Mouse (Mus musculus) R1 (cell line): ENCODE data around the gene Dgkb.
A peak's percentile ranks its signal among the peaks of the same experiment; 100 is the strongest.

Experiments used
- DNase-seq: peaks from one replicate; pipeline ENCODE4 v3.0.0-alpha.2; 2018; ENCODE audit warnings: low read depth, low spot score

The Dgkb gene

DNA sequence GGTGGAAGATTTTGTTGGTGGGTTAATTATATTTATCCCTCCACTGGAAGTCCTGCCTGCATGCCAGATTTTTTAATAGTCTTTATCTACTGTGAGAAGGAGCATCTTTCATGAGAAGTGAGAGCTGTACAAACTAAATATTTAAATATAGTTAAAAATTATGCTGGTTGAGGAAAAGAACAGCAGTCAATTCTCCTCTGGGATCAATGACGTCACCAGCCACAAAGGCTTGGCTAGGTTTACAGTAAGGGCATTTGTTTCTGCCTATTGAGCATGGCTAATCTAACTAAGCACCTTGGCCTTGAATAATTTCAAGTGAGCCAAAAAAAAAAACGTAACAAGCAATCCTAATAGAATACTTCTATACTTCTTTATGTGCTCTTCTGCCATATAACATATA is 554.1 kb downstream of the Dgkb start:
- no peak for DNase-seq

DNA sequence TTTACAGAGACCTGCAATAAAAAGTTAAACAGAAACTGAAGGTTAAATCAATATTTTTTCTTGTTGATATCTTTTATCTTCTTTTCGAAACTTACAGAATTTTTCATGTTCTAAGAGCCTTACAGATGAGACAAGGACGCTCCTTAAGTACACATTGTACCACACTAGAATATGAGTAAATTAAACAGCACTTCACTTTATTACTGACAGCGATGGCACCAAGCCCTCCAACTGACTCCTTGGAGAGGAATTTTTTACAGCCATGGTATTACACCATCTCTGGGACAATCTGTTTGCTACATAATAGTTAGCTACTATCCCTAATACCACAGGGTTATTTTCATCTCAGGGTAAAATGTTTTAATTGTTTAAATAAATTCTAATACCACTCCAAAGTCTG is 556.6 kb downstream of the Dgkb start:
- DNase-seq, result no peak

DNA sequence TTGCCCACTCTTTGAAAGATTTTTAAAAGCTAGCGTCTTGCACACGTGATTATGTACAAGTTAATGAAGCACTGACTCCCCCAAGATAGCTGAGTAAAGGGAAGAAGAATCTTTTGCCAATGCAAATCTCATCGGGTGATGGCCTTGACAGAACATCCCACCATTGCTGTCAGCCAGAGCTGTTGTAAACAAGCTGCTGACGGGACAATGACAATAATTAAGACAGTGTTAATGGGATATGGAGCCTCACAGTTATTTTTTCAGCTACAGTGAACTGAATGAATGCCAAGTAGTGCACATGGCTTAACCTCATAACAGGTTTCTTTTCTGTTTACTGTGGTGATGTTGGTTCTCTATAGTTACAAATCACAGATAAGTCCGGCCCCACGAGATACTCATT is 568.4 kb downstream of the Dgkb start:
- no peak for DNase-seq

DNA sequence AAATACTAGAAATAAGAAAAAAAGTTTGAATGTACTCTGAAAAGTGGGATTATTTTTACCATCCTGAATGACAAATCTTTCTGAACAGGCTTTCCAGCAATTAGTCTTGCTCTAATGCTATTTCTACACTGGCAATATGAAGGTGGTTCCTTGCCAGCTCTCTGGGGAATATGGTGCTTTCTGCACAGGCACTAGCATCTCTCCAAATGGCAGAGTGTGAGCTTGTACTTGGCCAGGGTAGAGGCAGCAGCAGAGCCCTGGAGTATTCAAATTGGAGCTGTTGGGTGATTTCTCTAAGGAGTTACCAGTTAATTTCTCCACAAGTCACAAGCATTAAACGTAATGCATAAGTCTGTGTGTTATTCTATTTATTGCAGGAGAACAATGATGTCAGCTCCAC is 569.5 kb downstream of the Dgkb start:
- DNase-seq, result no peak

DNA sequence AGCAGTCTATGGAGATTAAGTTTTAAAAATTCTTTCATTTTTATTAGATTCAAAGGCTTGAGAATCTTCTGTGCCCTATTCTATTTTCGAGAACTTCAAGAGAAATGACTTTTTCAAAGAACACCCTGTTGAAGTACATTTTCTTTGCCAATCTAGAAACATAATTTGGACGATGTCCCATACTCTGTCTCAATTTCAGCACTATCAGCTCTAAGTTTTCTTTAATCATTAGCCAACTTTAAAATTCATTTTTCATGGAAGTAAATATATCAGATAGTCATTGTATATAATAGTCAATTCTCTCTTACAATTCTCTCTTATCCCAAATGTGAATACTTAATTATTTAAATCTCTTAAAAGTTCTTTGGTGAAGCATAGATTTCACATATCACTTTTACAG is 570.1 kb downstream of the Dgkb start:
- no peak for DNase-seq

DNA sequence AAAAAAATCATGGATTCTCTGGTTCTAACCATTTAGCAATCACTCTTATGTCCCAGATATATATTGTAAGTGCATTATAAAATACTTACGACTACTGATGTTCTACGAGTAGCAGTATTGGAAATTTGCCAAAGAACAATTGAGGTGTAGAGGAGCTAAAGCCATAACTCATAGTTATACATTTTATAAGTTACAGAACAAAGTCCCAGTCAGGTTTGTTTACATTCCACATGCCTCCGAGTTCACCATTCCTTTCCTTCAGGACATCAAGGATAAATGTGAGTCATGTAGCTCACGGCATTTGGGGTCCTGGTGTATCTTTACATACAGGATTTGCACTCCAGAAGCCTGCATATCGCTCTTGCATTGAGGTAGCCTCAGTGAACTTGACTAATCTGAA is 570.7 kb downstream of the Dgkb start:
- DNase-seq, result no peak

DNA sequence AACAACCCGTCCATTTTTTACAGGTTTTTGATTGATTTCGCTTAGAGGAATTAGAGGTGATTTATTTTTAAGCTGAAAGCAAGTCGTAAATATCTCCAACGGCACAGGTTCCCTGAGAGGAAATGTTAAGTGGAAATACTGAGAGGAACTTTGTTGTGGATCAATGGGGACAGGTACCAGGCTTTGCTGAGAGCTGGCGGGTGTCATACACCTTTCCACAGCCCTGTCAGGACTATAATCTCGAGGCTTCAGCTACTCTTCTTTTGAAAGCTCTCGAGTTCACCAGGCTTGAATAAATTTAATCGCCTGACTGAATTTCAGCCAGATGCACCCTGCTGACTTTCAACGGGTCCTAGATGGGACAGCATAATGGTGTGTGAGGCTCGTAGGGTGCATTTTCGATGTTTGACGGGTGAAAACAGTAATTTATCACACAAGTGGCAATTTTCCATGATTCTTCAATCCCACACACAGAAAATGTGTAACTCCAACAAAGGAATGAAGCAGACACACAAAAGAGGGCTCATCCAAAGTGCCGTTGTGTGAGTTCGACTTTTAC is 580.3 kb downstream of the Dgkb start:
- no peak for DNase-seq

DNA sequence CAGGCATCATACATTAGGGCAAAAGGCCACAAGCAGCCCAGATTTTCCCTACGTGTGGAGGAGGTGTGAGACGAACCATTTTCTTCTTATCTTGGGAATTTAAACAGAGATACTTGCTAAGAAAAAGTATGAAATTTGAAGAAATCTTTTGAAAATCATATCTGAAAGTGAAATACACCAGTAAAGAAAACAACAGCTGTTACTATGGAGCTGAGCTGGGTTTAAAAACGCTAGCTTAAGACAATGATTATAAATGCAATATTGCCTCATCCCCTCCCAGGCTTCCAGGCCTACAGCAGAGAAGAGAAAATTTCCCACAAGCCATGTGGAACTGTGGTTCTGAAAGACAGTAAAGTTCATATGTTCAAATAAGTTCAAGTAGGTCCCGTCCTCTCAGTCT is 582.6 kb downstream of the Dgkb start:
- DNase-seq, result no peak

DNA sequence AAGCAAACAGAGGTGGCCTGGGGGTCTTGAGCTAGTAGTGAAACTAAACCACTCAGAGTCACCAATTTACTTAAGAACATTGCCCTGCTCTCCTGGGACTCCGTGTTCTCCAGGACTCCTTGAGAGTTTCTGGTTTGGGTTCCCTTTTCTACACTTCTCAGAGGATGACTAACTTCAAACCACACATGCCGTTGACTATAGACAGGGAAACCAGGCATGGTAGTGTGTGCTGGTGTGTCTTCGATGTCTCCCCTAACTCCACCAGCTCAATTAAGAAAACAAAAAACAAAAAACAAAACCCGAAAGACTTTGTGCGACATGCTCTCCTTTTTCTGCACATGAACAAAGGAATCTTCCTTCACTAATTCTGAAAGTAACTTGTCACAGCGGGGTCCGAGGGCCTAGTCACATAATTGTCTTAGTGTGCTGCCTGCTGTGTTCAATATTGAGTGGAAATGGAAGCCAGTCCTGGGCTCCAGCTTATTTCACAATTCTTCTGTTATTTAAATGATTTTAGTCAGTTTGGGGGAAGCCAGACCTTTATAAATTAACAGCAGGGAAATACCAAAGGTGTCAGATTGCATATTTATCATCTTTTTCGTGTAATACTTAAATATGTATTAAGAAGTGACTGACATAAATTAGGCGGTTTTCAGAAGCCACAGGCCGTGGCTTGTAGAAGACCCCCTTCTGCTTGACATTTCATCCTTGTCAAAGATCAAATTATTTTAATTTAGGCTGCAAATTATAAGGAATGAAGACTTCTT is 618.0 kb downstream of the Dgkb start:
- DNase-seq, result peak; percentile 6

DNA sequence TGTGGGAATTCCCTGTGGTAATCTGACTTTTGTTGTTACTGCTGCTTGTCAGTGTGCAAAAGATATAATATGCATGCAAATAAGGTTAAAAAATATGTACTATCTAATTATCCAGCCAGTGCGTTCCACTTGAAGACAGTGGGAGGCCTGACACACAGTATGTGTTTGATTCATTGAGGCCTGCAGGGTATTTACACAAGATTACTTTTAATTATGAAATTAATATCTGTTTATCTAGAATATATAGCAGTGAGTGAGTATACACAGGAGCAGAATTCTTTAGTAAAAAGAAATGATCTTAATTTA is 618.6 kb downstream of the Dgkb start:
- DNase-seq, result no peak

DNA sequence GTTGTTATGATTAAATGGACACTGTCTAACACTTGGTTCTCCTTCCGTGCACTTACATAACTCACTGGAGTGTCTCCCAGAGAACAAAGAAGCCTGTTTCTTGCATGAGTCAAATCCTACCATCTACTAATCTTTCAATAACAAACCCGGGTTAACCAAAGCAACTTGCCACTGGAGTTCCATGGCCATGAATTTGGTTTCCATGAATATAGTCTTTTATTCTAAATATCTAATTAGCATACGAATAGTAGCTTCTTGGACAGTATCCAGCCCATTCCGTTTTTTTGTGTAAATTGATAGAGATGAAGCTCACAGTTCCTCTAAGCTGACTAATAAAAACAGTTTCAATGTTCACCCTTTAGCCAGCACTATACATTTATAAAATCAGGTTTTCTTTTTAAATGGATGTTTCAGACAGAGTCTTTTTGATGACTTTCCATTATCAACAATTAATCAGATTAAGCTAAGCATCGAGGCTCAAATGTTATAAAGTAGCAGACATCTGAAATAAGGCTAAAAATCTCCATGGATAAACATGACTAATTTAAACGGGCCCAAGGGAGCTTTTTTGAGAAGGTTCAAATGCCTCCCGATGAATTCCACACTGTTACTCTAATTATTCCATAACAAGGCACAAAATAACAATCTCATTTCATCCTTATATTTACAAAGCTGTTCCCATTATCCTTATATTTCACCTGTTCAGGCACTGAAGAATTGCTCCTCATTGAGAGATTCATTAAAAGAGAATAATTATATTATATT is 633.0 kb downstream of the Dgkb start:
- DNase-seq, result no peak

DNA sequence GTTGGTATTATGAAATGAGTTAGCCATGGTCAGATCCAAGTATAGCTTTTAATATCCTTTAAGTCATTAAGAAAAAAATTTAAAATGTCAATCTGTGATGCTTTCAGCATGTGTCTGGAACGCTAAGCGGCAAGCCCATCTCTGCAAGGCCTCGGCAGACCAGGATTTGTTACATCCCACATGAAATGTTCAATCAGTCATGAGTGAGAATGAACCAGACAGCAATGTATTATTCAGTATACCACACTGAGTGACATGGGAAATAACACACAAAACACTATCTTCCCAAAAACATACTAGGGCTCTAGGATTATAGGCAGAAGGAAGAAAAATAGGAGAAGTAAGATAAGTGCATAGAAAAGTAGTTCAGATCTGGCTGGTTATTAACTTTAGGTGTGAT is 634.2 kb downstream of the Dgkb start:
- no peak for DNase-seq

DNA sequence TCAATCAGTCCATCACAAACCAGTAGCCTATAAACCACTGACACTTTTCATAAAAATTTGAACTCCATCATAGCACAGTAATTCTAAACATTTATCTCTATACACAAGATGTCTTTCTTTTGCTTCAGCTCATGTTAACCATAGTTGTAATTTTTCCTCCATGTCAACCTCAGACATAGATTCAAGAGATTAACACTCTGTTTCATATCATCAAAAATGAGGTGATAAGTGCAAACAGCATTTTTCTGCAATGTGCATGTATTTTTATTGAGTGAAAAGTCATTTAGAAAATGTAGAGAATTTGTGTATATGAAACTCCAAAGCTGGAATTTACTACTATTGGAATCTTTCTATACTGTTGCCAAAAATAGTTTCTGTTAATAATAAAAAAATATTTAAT is 650.7 kb downstream of the Dgkb start:
- DNase-seq, result no peak

DNA sequence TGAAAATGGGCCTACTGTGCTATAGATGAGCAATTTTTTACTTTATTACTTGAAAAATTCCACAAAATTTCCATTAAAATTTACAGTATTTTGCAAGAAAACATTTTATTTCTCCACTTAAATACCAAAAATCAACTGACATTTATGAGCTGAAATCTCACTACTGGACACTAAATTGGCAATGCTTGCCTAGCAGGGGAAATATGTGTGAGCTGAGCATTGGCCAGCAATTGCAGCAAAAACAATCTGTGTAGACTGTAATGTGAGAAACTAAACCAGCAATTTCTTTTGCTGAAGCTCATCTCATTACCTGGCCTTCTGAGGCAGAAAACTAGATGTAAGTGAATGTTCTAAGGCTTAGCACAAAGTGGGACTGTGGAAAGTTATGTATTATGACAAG is 651.1 kb downstream of the Dgkb start:
- no peak for DNase-seq

DNA sequence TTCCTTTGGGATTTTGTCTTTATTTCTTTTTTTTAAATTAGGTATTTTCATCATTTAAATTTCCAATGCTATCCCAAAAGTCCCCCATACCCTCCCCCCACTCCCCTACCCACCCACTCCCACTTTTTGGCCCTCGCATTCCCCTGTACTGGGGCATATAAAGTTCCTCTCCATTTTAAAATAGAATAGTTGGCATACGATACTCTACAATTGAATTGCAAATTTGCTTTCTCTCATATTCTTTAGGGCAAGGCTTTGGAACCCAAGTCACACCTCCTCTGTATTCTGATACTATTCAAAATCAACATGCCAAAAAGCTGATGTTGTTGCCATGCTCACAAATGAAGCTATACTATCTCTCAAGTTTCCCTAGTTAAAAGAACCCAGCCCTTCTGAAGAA is 679.7 kb downstream of the Dgkb start:
- DNase-seq, result no peak

DNA sequence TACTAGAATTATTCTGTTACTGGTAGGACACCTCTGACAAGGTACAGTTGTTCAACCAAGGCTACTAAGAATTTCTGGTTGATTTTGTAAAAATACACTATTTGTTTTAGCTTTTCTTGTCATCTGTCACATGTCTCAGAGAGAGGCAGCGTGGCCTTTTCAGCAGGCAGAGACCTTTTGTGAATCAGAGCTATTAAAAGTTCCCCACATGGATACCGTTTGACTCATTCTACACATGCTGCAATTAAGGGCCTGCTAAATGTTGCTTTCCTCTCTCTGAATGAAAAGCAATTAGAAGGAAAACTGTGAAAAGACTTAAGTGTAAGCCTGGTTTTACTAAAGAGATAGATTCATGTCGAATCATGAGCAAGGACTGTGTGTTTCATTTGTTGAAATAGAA is 683.4 kb downstream of the Dgkb start:
- DNase-seq, result no peak

DNA sequence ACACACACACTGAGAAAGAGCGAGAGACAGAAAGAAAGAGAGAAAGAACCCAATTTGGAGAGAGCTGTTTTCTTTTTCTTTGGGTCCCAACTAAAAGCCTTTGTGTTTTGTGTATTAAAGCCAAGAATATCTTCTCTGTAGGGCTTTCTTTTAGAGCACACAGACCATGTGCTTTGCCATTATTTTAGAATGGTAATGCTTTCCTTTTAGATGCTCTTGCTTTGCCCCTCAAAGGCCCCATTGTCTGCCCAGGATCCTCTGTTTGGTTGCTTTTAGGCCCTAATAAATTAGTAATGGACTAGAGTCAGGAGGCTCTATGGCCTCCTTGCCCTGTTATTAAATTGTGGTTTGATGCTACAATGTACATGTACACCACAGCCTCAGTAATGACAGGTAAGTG is 690.7 kb downstream of the Dgkb start:
- DNase-seq, result no peak

DNA sequence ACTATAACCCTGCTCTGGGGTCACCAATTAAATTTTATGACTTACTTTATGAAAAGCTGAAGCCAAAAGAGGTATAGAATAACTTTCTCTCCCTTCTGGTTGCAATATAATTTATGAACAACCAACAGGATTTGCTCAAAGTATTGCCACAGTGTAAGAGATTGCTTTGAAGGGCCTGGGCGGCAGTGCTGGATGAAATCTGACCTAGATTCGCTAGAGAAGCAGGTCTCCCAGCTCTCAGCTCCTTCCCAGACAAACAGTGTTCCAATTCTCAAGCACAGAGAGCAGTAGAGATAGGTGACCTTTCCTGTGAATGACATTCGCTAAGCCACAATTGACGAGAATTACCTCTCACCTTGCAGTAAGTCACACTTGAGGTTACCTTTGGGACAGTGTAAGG is 727.9 kb downstream of the Dgkb start:
- DNase-seq, result no peak

DNA sequence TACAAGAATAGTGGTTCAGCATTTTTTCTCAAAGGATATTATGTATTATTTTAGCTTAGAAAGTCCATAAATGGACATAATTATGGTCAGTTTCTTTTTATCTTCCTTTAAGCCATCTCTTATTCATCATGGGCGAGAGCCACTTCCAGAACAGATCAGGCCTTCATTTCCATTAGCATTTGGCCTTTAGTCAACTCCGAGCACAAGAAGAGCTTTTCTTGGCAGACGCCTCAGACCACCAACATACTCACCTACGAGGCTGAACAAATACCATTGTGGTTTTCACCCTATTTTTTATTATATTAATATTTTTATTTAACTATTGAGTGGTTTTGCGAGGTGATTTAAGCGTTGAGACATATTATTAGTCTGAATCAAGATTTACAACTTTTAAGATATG is 759.6 kb downstream of the Dgkb start:
- DNase-seq, result no peak

DNA sequence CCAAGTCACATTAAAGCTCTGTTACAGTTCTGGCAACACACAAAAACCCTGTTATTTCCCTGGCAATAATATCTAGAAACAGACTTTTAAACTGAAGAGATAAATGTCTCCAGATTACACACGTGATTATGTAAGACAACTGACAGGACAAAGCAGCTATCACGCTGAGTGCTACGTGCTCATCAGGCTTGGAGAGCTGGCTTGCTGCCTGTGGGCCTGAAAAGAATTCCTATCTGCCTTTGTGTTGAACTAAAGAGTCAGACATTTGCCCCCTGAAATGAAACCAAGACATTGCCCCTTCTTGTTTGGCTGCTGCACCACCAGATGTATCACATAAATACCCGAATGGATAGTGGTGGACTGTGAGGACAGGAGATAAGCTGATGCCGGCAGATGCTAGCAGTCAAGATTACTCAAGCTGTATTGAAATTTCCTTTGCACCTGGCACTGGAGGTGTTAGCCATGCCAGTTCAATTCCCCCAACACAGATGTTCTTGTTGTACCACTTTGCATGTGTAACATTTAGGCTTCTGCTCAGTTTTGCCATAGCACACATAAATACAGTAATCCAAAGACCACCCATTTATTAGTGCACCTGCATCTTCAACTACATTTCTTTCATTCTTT is 761.8 kb downstream of the Dgkb start:
- DNase-seq, result no peak

DNA sequence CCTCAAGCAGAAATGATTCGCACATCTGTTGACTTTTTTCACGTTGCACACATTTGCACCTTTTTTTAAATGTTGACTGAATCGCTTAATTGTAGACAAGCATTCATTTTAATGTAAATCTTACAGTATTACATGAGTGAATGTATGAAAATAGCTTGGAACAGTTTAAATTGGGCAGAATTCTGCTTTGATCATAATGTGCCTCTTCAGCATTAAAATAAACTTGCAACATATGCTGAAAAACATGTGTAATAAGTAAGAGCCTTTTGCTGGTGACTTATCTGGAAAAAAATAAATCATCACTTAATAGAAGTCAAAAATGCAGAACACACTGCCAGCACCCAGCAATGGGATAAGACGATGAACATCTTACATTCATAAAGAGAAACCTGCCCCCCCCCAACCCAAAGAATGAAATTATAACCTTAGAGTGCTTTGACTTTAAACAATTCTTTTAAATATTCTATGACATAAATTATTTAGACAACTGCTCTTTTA is 768.9 kb downstream of the Dgkb start:
- no peak for DNase-seq

DNA sequence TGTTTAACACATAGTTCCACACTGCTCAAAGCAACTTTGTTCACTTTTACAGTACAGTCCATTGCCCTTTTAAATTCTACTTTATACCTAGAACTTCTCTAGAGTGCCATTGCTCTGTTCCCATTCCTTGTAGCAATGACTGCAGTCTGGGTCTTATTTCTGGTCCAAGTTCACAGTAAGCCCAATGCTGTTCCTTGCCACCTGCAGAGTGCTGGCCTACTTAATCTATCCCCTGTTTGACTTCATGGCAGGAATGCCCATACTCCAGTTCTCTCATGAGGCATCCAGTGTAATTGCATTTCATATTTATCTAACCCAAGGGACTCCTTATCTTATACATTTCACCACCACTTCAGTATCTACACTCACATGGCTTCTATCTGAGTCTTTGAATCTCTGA is 772.4 kb downstream of the Dgkb start:
- no peak for DNase-seq

DNA sequence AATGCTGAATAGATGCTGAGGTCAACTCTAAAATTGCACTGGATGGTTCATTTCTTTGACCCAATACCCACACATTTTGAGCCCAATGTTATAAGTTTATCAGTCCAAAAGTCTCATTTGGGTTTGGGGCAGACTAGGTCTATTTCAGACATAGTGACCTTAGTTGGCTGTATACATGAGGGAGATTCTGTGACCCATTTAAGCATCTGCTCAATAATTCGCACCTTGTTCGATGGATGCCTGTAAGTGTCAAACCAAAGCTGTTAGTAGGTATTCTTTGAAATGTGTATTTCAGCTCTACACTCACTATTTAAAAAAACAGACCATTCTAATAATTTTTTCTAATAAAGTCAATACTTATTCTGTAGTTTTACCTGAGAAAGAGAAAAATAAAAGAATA is 776.1 kb downstream of the Dgkb start:
- no peak for DNase-seq
